Mouse (Mus musculus): ENCODE data around the gene C1qtnf6. TPM values are rescaled to one million over a fixed set of nuclear protein-coding genes. Genes with fewer than 3 reads are reported as not detected.

C1qtnf6 gene
- total and polyA plus RNA-seq, 3 experiments = 14.1 to 20.8 (median 17.0) TPM

DNA sequence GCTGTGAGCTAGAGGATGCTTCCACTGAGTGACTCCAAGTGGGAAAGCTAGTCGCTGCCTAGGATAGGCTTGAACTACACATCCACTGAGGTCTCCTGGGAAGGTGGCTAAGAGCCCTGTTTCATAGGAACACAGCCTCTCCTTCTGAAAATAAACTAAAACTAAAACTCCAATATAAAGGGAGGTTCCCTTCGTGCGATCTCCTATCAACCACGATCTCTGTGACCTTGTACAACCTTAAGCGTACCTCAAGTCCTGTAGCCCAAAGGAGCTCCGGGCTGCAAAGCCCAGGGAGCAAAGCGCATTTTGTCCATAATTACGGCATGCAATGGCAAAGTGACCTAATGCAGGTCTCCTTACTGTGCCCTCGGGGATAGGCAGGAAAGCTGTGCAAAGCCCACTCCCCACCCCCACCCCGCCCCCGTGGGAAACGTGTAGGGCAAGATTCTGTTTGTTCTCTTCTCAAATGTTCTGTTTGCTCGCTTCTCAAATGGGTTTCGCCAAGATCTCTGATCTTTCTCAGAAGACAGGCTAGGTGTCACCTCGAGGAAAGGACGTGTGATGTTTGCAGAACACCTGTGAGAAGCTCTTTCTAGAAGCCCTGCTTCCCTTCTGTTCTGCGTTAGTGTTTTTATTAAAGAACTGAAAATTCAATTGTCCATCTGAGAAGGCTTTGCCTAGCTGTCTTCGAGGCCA is 28.6 kb downstream of the C1qtnf6 start:
- H3K79me2 ChIP-seq (replicated peaks; ENCODE audit: control insufficient read depth, insufficient read depth, low read length) = no peaks in the 10 kb centered on the region
- no peaks in the 10 kb centered on the region for H3K4me1 ChIP-seq (ENCODE audit: control insufficient read depth, insufficient read depth, low read length)
- WGBS = 80% methylated on average over 18 of the region's 18 CpGs
- no peak overlapping the region for H3K27ac ChIP-seq
- H3K9ac ChIP-seq (ENCODE audit: low read depth, low read length) = no peak overlapping the region
- H3K27me3 ChIP-seq (ENCODE audit: control insufficient read depth, insufficient read depth, low read length) = no peaks in the 10 kb centered on the region
- intact Hi-C loops (cut with DNase I) = loop anchor here (5.0 kb wide), 1 partner anchor 35 kb away; no protein-coding TSS in a partner anchor
- no peak overlapping the region for H3K4me3 ChIP-seq
- TF ChIP-seq EP300 (IDR thresholded peaks at IDR 0.05; ENCODE audit: insufficient read depth, low read depth, low read length) (no peak), POLR2A (IDR thresholded peaks at IDR 0.05; ENCODE audit: insufficient read depth, low read depth, low read length) (no peak), CTCF (IDR thresholded peaks at IDR 0.05) (no peak)
- DNase-seq = no peak
- no peaks in the 10 kb centered on the region for H3K36me3 ChIP-seq (ENCODE audit: control insufficient read depth, insufficient read depth, low read length)

DNA sequence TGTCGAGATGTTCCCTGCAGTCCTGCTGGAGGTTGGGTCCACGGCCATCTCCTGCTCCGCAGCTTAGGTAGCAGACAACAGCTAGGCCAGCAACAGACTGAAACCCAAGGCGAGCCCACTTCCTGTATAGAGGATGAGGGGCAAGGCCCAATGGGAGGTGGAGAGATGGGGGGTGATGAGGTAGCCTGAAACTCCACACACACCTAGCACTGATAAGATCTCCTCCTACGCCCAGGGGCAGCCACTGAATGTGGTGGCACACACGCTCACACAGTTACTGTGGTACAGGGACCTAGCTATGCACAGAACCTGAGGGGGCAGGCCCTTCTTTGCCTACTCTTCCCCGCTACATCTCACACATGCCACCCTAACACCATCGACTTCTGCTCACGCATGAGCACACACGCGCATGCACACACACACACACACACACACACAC is 36.2 kb downstream of the C1qtnf6 start, which contains the start of gene Il2rb:
TSS of gene Il2rb (minus strand) at position 304 of the 439 bp plus-strand sequence.
- TF ChIP-seq CTCF (IDR thresholded peaks at IDR 0.05) (no peak), EP300 (IDR thresholded peaks at IDR 0.05; ENCODE audit: insufficient read depth, low read depth, low read length) (no peak), POLR2A (IDR thresholded peaks at IDR 0.05; ENCODE audit: insufficient read depth, low read depth, low read length) (no peak)
- DNase-seq = no peak
- Histone ChIP-seq H3K4me1 (ENCODE audit: control insufficient read depth, insufficient read depth, low read length) (no peaks in the 10 kb centered on the region), H3K9ac (ENCODE audit: low read depth, low read length) (no peak within 1 kb of the TSS), H3K36me3 (ENCODE audit: control insufficient read depth, insufficient read depth, low read length) (no peaks in the 10 kb centered on the region), H3K27ac (no peak within 1 kb of the TSS), H3K79me2 (replicated peaks; ENCODE audit: control insufficient read depth, insufficient read depth, low read length) (no peaks in the 10 kb centered on the region), H3K4me3 (no peak within 1 kb of the TSS), H3K27me3 (ENCODE audit: control insufficient read depth, insufficient read depth, low read length) (no peaks in the 10 kb centered on the region)
- intact Hi-C loops (cut with DNase I) = no loop called here
- WGBS = 88% methylated on average over 11 of the region's 11 CpGs

DNA sequence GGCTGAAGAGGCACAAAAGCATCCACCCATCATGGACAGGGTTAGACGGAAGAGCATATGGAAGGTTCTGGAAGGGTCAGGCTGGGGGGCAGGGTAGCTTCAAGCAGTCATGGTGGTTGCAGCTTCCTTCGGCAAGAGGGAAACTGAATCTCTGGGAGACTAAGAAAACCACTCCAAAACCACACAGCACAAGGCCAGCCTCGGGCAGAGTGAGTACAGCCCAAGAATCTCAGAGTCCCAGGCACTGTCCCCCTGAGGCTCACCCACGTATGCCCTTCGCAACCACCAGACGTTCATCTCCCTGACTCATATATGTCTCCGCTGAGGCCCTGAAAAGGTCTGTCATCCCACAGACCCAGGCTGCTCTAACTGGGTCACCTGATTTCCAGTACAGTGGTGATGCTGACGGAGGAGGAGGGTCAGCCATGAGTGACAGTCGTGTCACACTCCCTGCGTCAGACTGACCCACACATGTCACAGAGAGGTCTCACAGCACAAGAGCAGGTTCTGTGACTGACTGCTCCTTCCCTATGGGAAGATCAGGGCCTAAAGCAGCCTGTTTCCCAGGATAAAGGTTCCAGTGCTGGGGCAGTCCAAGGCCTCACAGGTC is 37.7 kb downstream of the C1qtnf6 start:
- Histone ChIP-seq H3K4me1 (ENCODE audit: control insufficient read depth, insufficient read depth, low read length) (no peaks in the 10 kb centered on the region), H3K27me3 (ENCODE audit: control insufficient read depth, insufficient read depth, low read length) (no peaks in the 10 kb centered on the region), H3K79me2 (replicated peaks; ENCODE audit: control insufficient read depth, insufficient read depth, low read length) (no peaks in the 10 kb centered on the region), H3K27ac (no peak overlapping the region), H3K36me3 (ENCODE audit: control insufficient read depth, insufficient read depth, low read length) (no peaks in the 10 kb centered on the region), H3K9ac (ENCODE audit: low read depth, low read length) (no peak overlapping the region), H3K4me3 (no peak overlapping the region)
- DNase-seq = no peak
- 83% methylated on average over 10 of the region's 10 CpGs for WGBS
- no peak for TF ChIP-seq CTCF (IDR thresholded peaks at IDR 0.05)
- intact Hi-C loops (cut with DNase I) = no loop called here

DNA sequence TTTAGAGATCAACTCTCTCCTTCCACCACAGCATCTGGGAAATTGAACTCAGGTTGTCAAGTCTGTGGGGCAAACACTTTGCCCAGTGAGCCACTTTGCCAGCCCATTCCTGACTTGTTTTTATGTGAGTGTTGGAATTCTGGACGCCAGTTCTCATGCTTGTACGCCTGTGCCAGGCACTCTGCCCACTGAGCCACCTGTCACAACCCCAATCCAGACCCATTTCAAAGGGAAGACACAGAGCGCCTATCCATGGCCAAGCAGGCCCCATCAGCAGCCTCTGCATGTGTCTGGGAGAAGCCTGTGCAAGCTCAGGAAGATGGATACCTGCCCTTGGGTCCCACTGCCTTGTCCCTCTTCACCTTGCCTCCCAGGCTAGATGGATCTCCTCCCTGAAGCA is 39.9 kb downstream of the C1qtnf6 start:
- Histone ChIP-seq H3K36me3 (ENCODE audit: control insufficient read depth, insufficient read depth, low read length) (no peaks in the 10 kb centered on the region), H3K79me2 (replicated peaks; ENCODE audit: control insufficient read depth, insufficient read depth, low read length) (no peaks in the 10 kb centered on the region), H3K4me1 (ENCODE audit: control insufficient read depth, insufficient read depth, low read length) (no peaks in the 10 kb centered on the region), H3K4me3 (no peak overlapping the region), H3K27ac (no peak overlapping the region), H3K9ac (ENCODE audit: low read depth, low read length) (no peak overlapping the region), H3K27me3 (ENCODE audit: control insufficient read depth, insufficient read depth, low read length) (no peaks in the 10 kb centered on the region)
- no peak for DNase-seq
- TF ChIP-seq POLR2A (IDR thresholded peaks at IDR 0.05; ENCODE audit: insufficient read depth, low read depth, low read length) (no peak), EP300 (IDR thresholded peaks at IDR 0.05; ENCODE audit: insufficient read depth, low read depth, low read length) (no peak), CTCF (IDR thresholded peaks at IDR 0.05) (no peak)
- 92% methylated on average over 3 of the region's 3 CpGs for WGBS
- intact Hi-C loops (cut with DNase I) = no loop called here

DNA sequence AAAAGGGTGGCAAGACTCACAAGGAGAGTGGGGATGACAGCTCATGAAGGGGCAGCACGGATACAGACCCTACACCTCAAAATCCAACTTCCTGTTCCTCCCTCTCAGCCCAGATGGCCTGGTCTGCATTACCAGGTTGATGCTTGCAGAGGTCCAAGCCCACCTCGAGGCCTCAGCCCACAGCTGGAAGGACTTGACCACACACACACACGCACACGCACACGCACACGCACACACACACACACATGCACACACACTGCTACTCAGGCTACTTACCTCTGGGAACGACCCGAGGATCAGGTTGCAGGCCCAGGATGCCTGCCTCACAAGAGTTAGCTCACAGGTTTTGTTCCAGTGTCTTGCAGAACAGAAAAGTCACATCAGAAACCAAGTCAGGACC is 41.3 kb downstream of the C1qtnf6 start:
- Histone ChIP-seq H3K79me2 (replicated peaks; ENCODE audit: control insufficient read depth, insufficient read depth, low read length) (no peaks in the 10 kb centered on the region), H3K27ac (no peak overlapping the region), H3K27me3 (ENCODE audit: control insufficient read depth, insufficient read depth, low read length) (no peaks in the 10 kb centered on the region), H3K4me1 (ENCODE audit: control insufficient read depth, insufficient read depth, low read length) (no peaks in the 10 kb centered on the region), H3K4me3 (no peak overlapping the region), H3K36me3 (ENCODE audit: control insufficient read depth, insufficient read depth, low read length) (no peaks in the 10 kb centered on the region), H3K9ac (ENCODE audit: low read depth, low read length) (no peak overlapping the region)
- 80% methylated on average over 8 of the region's 8 CpGs for WGBS
- intact Hi-C loops (cut with DNase I) = no loop called here
- TF ChIP-seq EP300 (IDR thresholded peaks at IDR 0.05; ENCODE audit: insufficient read depth, low read depth, low read length) = no peak
- TF ChIP-seq CTCF (IDR thresholded peaks at IDR 0.05) = no peak
- no peak for TF ChIP-seq POLR2A (IDR thresholded peaks at IDR 0.05; ENCODE audit: insufficient read depth, low read depth, low read length)
- DNase-seq = no peak

DNA sequence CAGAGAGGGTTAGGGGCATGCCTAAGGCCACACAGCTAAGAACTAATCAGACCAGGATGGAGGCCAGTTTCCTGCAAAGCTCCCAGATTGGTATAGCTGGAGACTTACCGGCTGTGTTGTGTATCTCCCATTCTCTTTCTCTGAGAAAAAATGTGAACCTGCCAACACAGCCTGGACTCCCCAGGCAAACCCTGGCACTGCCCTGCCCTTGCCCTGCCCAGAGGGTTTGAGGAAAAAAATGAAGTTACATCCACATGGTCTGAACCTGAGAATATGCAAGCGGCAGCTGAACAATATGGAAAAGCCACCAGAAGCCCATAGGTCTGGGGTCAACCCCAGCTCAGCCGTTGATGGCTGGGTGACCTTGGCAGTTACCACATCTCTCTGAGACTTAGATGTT is 42.0 kb downstream of the C1qtnf6 start:
- Histone ChIP-seq H3K4me3 (no peak overlapping the region), H3K27me3 (ENCODE audit: control insufficient read depth, insufficient read depth, low read length) (no peaks in the 10 kb centered on the region), H3K9ac (ENCODE audit: low read depth, low read length) (no peak overlapping the region), H3K27ac (no peak overlapping the region), H3K36me3 (ENCODE audit: control insufficient read depth, insufficient read depth, low read length) (no peaks in the 10 kb centered on the region), H3K79me2 (replicated peaks; ENCODE audit: control insufficient read depth, insufficient read depth, low read length) (no peaks in the 10 kb centered on the region), H3K4me1 (ENCODE audit: control insufficient read depth, insufficient read depth, low read length) (no peaks in the 10 kb centered on the region)
- 56% methylated on average over 3 of the region's 3 CpGs for WGBS
- TF ChIP-seq CTCF (IDR thresholded peaks at IDR 0.05) (no peak), EP300 (IDR thresholded peaks at IDR 0.05; ENCODE audit: insufficient read depth, low read depth, low read length) (no peak), POLR2A (IDR thresholded peaks at IDR 0.05; ENCODE audit: insufficient read depth, low read depth, low read length) (no peak)
- no peak for DNase-seq
- intact Hi-C loops (cut with DNase I) = no loop called here
